Mouse (Mus musculus) midbrain, embryonic 10.5 days (tissue): ENCODE measurements at regions not wholly inside any gene's neighbourhood (a gene's known extent, or its start where the extent isn't known, plus 50 kb on each side); places are given as distances from the start of the nearest gene placed in this dataset.

Experiments used
- DNase-seq: peaks from one replicate; pipeline ENCODE4 v3.0.0-alpha.2; 2017; ENCODE audit warnings: low spot score
- H3K27ac ChIP-seq: fragments of 300-500 bp; sonication (generic); replicated peaks from 2 replicates; pipeline ENCODE4 v1.5.1; 2016; ENCODE audit warnings: mild to moderate bottlenecking
- H3K27me3 ChIP-seq: fragments of 300-500 bp; sonication (generic); 2 replicates; pipeline ENCODE4 v1.6.1; 2016; ENCODE audit warnings: low read depth, mild to moderate bottlenecking; ENCODE audit not compliant: poor library complexity, severe bottlenecking
- H3K36me3 ChIP-seq: fragments of 300-500 bp; sonication (generic); 2 replicates; pipeline ENCODE4 v1.6.1; 2016; ENCODE audit warnings: mild to moderate bottlenecking, moderate library complexity
- H3K4me1 ChIP-seq: fragments of 300-500 bp; sonication (generic); 2 replicates; pipeline ENCODE4 v1.6.1; 2016
- H3K4me3 ChIP-seq: fragments of 300-500 bp; sonication (generic); 2 replicates; pipeline ENCODE4 v1.5.1; 2016; ENCODE audit warnings: mild to moderate bottlenecking, moderate library complexity
- H3K9me3 ChIP-seq: fragments of 300-500 bp; sonication (generic); replicated peaks from 2 replicates; pipeline ENCODE4 v1.6.1; 2016; ENCODE audit warnings: mild to moderate bottlenecking
- WGBS: fragments of 180-500 bp; shearing (Covaris S2); methylation state at CpG from one replicate; pipeline ENCODE4 v1.1.7; 2016; 5-methylcytosine and 5-hydroxymethylcytosine counted together

DNA sequence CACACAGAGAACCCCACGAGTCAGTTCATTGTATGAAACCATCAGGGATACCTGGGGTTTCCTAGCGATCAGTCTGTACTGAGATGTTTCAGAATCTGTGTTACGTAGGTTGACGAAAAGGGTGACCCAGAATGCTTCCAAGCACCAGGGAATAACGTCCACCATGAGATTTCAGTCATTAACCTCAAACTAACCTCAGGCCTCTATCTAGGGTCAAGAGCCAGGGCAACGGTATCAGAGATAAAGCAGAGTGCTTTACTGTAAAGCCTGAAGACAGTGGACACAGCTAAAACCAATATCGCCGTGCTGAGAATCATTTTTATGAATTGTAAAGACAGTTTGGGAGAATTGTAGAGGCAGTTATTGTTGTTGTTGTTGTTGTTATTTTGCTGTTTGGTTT lies 52.9 kb upstream of the Errfi1 start:
- Histone ChIP-seq H3K4me3 (no peak overlapping the region), H3K27ac (no peak overlapping the region), H3K36me3 (no peaks in the 10 kb centered on the region), H3K27me3 (no peaks in the 10 kb centered on the region), H3K4me1 (peaks cover 16% of the 10 kb centered on the region; the same call in 1 of the 2 replicates), H3K9me3 (no peaks in the 10 kb centered on the region)
- WGBS = 92% methylated on average over 8 of the region's 8 CpGs
- DNase-seq = no peak

GRCm38 (mm10) chr4:150799550-150800398 lies 53.9 kb upstream of the Errfi1 start:
- no peaks in the 10 kb centered on the region for H3K36me3 ChIP-seq
- peaks cover 26% of the 10 kb centered on the region for H3K4me1 ChIP-seq
- no peak overlapping the region for H3K4me3 ChIP-seq
- WGBS = 83% methylated on average over 22 of the region's 22 CpGs
- no peak overlapping the region; the same call in 1 of the 2 replicates for H3K27ac ChIP-seq
- no peaks in the 10 kb centered on the region for H3K9me3 ChIP-seq
- H3K27me3 ChIP-seq = no peaks in the 10 kb centered on the region
- no peak for DNase-seq

GRCm38 (mm10) chr4:150798783-150799530 lies 54.8 kb upstream of the Errfi1 start:
- no peak for DNase-seq
- Histone ChIP-seq H3K9me3 (no peaks in the 10 kb centered on the region), H3K27ac (no peak overlapping the region; the same call in 1 of the 2 replicates), H3K27me3 (no peaks in the 10 kb centered on the region), H3K4me3 (no peak overlapping the region), H3K36me3 (no peaks in the 10 kb centered on the region), H3K4me1 (peaks cover 34% of the 10 kb centered on the region)
- WGBS = 55% methylated on average over 13 of the region's 13 CpGs

GRCm38 (mm10) chr4:150798281-150798680 lies 55.4 kb upstream of the Errfi1 start:
- 95% methylated on average over 8 of the region's 8 CpGs for WGBS
- no peak for DNase-seq
- Histone ChIP-seq H3K27ac (no peak overlapping the region), H3K36me3 (no peaks in the 10 kb centered on the region), H3K4me1 (peaks cover 40% of the 10 kb centered on the region), H3K4me3 (no peak overlapping the region), H3K9me3 (no peaks in the 10 kb centered on the region), H3K27me3 (no peaks in the 10 kb centered on the region)

- no peaks in the 10 kb centered on the region for H3K36me3 ChIP-seq
- H3K4me3 ChIP-seq = no peak overlapping the region
- H3K27ac ChIP-seq = no peak overlapping the region
- H3K9me3 ChIP-seq = no peaks in the 10 kb centered on the region
- no peak for DNase-seq
- WGBS = 93% methylated on average over 3 of the region's 3 CpGs
- peaks cover 53% of the 10 kb centered on the region for H3K4me1 ChIP-seq
- no peaks in the 10 kb centered on the region for H3K27me3 ChIP-seq
These were observed 56.7 kb upstream of the Errfi1 start for GRCm38 (mm10) chr4:150797057-150797456.

- Histone ChIP-seq H3K27me3 (no peaks in the 10 kb centered on the region), H3K4me3 (no peak overlapping the region), H3K36me3 (no peaks in the 10 kb centered on the region), H3K9me3 (no peaks in the 10 kb centered on the region), H3K4me1 (peaks cover 51% of the 10 kb centered on the region), H3K27ac (peak overlapping the region; percentile 35)
- whole genome bisulfite sequencing = 55% methylated on average over 5 of the region's 5 CpGs
- DNase-seq = no peak
These were observed 58.8 kb upstream of the Errfi1 start for GRCm38 (mm10) chr4:150794878-150795277.

GRCm38 (mm10) chr4:150794257-150794794 lies 59.4 kb upstream of the Errfi1 start:
- 33% methylated on average over 9 of the region's 9 CpGs for WGBS
- peak; percentile 66 for DNase-seq

GRCm38 (mm10) chr4:150793146-150793545 lies 60.6 kb upstream of the Errfi1 start:
- WGBS = 78% methylated on average over 12 of the region's 12 CpGs
- no peaks in the 10 kb centered on the region for H3K36me3 ChIP-seq
- DNase-seq = no peak
- no peaks in the 10 kb centered on the region for H3K27me3 ChIP-seq
- no peak overlapping the region for H3K27ac ChIP-seq
- H3K4me3 ChIP-seq = no peak overlapping the region
- H3K9me3 ChIP-seq = no peaks in the 10 kb centered on the region
- H3K4me1 ChIP-seq = peaks cover 43% of the 10 kb centered on the region

More at GRCm38 (mm10) chr4:150794257-150794794, 59.4 kb upstream of the Errfi1 start:
- Histone ChIP-seq H3K4me1 (peaks cover 48% of the 10 kb centered on the region), H3K36me3 (no peaks in the 10 kb centered on the region), H3K4me3 (0 out of 2 replicates have a peak overlapping the region, but pooled peaks have one; percentile 0), H3K27ac (peak overlapping the region; percentile 52), H3K27me3 (no peaks in the 10 kb centered on the region), H3K9me3 (no peaks in the 10 kb centered on the region)

DNA sequence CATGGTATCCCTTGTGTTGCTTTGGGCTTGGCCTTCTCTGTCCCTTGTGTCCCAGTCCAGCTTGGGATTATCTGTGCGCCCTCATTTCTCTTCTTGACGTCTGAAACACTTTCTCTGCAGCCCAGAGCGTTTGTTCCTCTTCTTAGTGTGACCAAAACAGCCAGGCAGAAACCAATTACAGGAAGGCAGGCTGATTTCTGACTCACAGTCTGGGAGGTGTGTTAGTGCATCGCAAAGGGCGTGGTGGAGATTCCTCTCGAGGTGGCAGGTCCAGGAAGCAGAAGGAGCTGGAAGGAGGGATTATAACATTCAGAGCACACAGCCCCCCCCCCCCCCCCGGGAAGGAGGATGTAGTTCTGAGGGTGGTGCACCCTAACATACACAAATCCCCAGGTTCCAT lies 64.6 kb upstream of the Errfi1 start:
- no peaks in the 10 kb centered on the region for H3K27me3 ChIP-seq
- DNase-seq = no peak
- H3K36me3 ChIP-seq = no peaks in the 10 kb centered on the region
- peaks cover 31% of the 10 kb centered on the region for H3K4me1 ChIP-seq
- no peaks in the 10 kb centered on the region for H3K9me3 ChIP-seq
- no peak overlapping the region for H3K27ac ChIP-seq
- H3K4me3 ChIP-seq = no peak overlapping the region
- 76% methylated on average over 7 of the region's 7 CpGs for whole genome bisulfite sequencing

- no peaks in the 10 kb centered on the region for H3K9me3 ChIP-seq
- no peak overlapping the region for H3K4me3 ChIP-seq
- no peaks in the 10 kb centered on the region for H3K27me3 ChIP-seq
- no peaks in the 10 kb centered on the region for H3K36me3 ChIP-seq
- peaks cover 10% of the 10 kb centered on the region for H3K4me1 ChIP-seq
- WGBS = 66% methylated on average over 6 of the region's 6 CpGs
- H3K27ac ChIP-seq = no peak overlapping the region
- no peak for DNase-seq
These were observed 66.6 kb upstream of the Errfi1 start for GRCm38 (mm10) chr4:150787113-150787512.

GRCm38 (mm10) chr4:150786651-150787050 lies 67.1 kb upstream of the Errfi1 start:
- Histone ChIP-seq H3K27ac (no peak overlapping the region), H3K4me1 (peaks cover 9% of the 10 kb centered on the region), H3K36me3 (no peaks in the 10 kb centered on the region), H3K27me3 (no peaks in the 10 kb centered on the region), H3K4me3 (no peak overlapping the region), H3K9me3 (no peaks in the 10 kb centered on the region)
- WGBS = 73% methylated on average over 3 of the region's 3 CpGs
- no peak for DNase-seq

DNA sequence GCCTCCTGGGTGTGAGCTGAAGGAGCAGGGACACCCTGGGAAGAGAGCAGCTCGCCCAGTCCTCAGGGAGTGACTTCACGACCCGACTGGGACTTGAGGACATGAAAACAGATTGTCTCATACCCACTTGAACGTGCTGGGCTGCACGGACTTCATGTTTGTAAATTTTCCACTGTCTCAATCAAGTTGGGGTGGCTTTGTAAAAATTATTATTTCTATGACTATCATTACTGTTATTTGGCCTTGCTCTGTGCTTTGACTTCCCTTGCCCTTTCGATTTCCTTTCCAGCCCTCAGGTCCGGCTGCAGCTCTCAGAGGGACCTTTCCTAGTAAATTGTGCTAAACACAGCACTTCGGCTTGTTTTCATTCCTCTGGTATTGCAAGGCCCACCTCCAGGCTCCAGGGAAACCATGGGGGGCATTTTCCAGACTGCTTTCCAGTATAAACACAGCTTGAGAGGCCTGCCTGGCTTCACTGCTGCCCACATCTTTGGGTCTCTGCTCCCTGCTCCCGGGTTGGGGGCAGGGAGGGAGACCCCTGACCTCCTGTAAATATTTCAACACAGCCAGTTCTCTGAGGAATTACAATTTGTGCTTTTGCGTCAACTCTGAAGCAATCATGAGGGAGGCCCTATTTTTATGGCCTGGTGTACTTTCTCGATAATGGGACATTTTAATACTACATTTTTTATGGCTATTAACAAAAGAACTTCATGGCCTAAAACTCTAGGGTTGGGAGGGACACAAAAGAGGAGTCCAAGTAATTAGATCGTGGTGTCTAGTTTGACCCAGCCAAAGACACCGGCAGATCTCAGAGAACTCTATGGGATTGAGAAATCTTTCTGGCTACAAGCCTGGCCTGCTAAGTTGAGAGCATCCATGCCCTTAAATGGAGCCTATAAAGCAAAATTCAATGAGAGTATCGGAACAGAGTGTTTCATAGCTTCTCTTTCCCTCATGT lies 68.9 kb upstream of the Errfi1 start:
- peak; percentile 45 for DNase-seq
- H3K4me1 ChIP-seq = peaks cover 22% of the 10 kb centered on the region
- peak overlapping the region; percentile 49; the same call in 1 of the 2 replicates for H3K27ac ChIP-seq
- H3K9me3 ChIP-seq = no peaks in the 10 kb centered on the region
- H3K36me3 ChIP-seq = no peaks in the 10 kb centered on the region
- 71% methylated on average over 14 of the region's 14 CpGs for WGBS
- no peak overlapping the region for H3K4me3 ChIP-seq
- H3K27me3 ChIP-seq = no peaks in the 10 kb centered on the region
